Mouse (Mus musculus): ENCODE measurements around the gene Ppp2r5d. TPM values are rescaled to one million over a fixed set of nuclear protein-coding genes. Genes with fewer than 3 reads are reported as not detected.

Ppp2r5d gene
- polyA plus RNA-seq, 1 experiment from 2014 or later = 89.4 TPM

- DNase-seq (ENCODE audit: low spot score) = peak; percentile 96
- Histone ChIP-seq H3K27ac (ENCODE audit: low read depth, low read length) (peak within 1 kb of the TSS; percentile 42; the same call in 1 of the 2 replicates), H3K27me3 (ENCODE audit: control insufficient read depth, insufficient read depth, low read length) (no peaks in the 10 kb centered on the region), H3K4me2 (replicated peaks; ENCODE audit: low read depth, low read length) (peak within 1 kb of the TSS; percentile 99), H3K4me1 (replicated peaks; ENCODE audit: control insufficient read depth, insufficient read depth, low read length) (peaks cover 4% of the 10 kb centered on the region), H3K9ac (ENCODE audit: low read depth, low read length) (peak within 1 kb of the TSS; percentile 87), H3K36me3 (ENCODE audit: control insufficient read depth, insufficient read depth, low read length) (0 out of 2 replicates have a peak, but pooled peaks cover 2% of the 10 kb centered on the region), H3K4me3 (ENCODE audit: low read depth, low read length) (peak within 1 kb of the TSS; percentile 92), H3K9me3 (ENCODE audit: control insufficient read depth, low read length) (no peaks in the 10 kb centered on the region)
- 10% methylated on average over 36 of the region's 36 CpGs for WGBS
- peak; percentile 93 for ATAC-seq (ENCODE audit: low FRiP score)
These were observed 6.2 kb upstream of the Ppp2r5d start, which contains the start of gene Pex6 for GRCm38 (mm10) chr17:46710959-46711597. Gene Pex6 (plus strand): TSS chr17:46711463.

- ATAC-seq (ENCODE audit: low FRiP score) (no peak), DNase-seq (ENCODE audit: low spot score) (no peak)
- WGBS = 95% methylated on average over 14 of the region's 14 CpGs
- Histone ChIP-seq H3K9ac (ENCODE audit: low read depth, low read length) (no peak overlapping the region), H3K36me3 (ENCODE audit: control insufficient read depth, insufficient read depth, low read length) (no peaks in the 10 kb centered on the region), H3K27ac (ENCODE audit: low read depth, low read length) (no peak overlapping the region), H3K4me1 (replicated peaks; ENCODE audit: control insufficient read depth, insufficient read depth, low read length) (0 out of 2 replicates have a peak, but pooled peaks cover 4% of the 10 kb centered on the region), H3K4me3 (ENCODE audit: low read depth, low read length) (no peak overlapping the region), H3K4me2 (replicated peaks; ENCODE audit: low read depth, low read length) (no peak overlapping the region), H3K9me3 (ENCODE audit: control insufficient read depth, low read length) (no peaks in the 10 kb centered on the region), H3K27me3 (ENCODE audit: control insufficient read depth, insufficient read depth, low read length) (no peaks in the 10 kb centered on the region)
These were observed 1.6 kb upstream of the Ppp2r5d start for GRCm38 (mm10) chr17:46706375-46707089.

GRCm38 (mm10) chr17:46703971-46704886 lies 682 bp downstream of the Ppp2r5d start:
- peak overlapping the region; percentile 70 for H3K4me2 ChIP-seq (replicated peaks; ENCODE audit: low read depth, low read length)

GRCm38 (mm10) chr17:46702506-46702905 lies 2.4 kb downstream of the Ppp2r5d start:
- Histone ChIP-seq H3K9ac (ENCODE audit: low read depth, low read length) (no peak overlapping the region), H3K27me3 (ENCODE audit: control insufficient read depth, insufficient read depth, low read length) (no peaks in the 10 kb centered on the region), H3K4me1 (replicated peaks; ENCODE audit: control insufficient read depth, insufficient read depth, low read length) (0 out of 2 replicates have a peak, but pooled peaks cover 4% of the 10 kb centered on the region), H3K4me2 (replicated peaks; ENCODE audit: low read depth, low read length) (no peak overlapping the region), H3K4me3 (ENCODE audit: low read depth, low read length) (no peak overlapping the region), H3K27ac (ENCODE audit: low read depth, low read length) (no peak overlapping the region), H3K36me3 (ENCODE audit: control insufficient read depth, insufficient read depth, low read length) (no peaks in the 10 kb centered on the region), H3K9me3 (ENCODE audit: control insufficient read depth, low read length) (no peaks in the 10 kb centered on the region)
- WGBS = 86% methylated on average over 5 of the region's 5 CpGs
- ATAC-seq (ENCODE audit: low FRiP score) (no peak), DNase-seq (ENCODE audit: low spot score) (no peak)

More at GRCm38 (mm10) chr17:46703971-46704886, 682 bp downstream of the Ppp2r5d start:
- DNase-seq (ENCODE audit: low spot score) (peak; percentile 32), ATAC-seq (ENCODE audit: low FRiP score) (peak; percentile 86)
- Histone ChIP-seq H3K36me3 (ENCODE audit: control insufficient read depth, insufficient read depth, low read length) (no peaks in the 10 kb centered on the region), H3K4me3 (ENCODE audit: low read depth, low read length) (peak overlapping the region; percentile 92), H3K9me3 (ENCODE audit: control insufficient read depth, low read length) (no peaks in the 10 kb centered on the region), H3K27ac (ENCODE audit: low read depth, low read length) (peak overlapping the region; percentile 85), H3K9ac (ENCODE audit: low read depth, low read length) (peak overlapping the region; percentile 90), H3K4me1 (replicated peaks; ENCODE audit: control insufficient read depth, insufficient read depth, low read length) (0 out of 2 replicates have a peak, but pooled peaks cover 4% of the 10 kb centered on the region), H3K27me3 (ENCODE audit: control insufficient read depth, insufficient read depth, low read length) (no peaks in the 10 kb centered on the region)
- 5% methylated on average over 32 of the region's 41 CpGs for WGBS

GRCm38 (mm10) chr17:46702100-46702499 lies 2.8 kb downstream of the Ppp2r5d start:
- no peak for DNase-seq (ENCODE audit: low spot score)
- H3K36me3 ChIP-seq (ENCODE audit: control insufficient read depth, insufficient read depth, low read length) = no peaks in the 10 kb centered on the region
- WGBS = 89% methylated on average over 12 of the region's 12 CpGs
- no peak for ATAC-seq (ENCODE audit: low FRiP score)
- 0 out of 2 replicates have a peak, but pooled peaks cover 4% of the 10 kb centered on the region for H3K4me1 ChIP-seq (replicated peaks; ENCODE audit: control insufficient read depth, insufficient read depth, low read length)
- H3K27me3 ChIP-seq (ENCODE audit: control insufficient read depth, insufficient read depth, low read length) = no peaks in the 10 kb centered on the region
- H3K9ac ChIP-seq (ENCODE audit: low read depth, low read length) = no peak overlapping the region
- no peak overlapping the region for H3K27ac ChIP-seq (ENCODE audit: low read depth, low read length)
- no peaks in the 10 kb centered on the region for H3K9me3 ChIP-seq (ENCODE audit: control insufficient read depth, low read length)
- no peak overlapping the region for H3K4me2 ChIP-seq (replicated peaks; ENCODE audit: low read depth, low read length)
- no peak overlapping the region for H3K4me3 ChIP-seq (ENCODE audit: low read depth, low read length)

GRCm38 (mm10) chr17:46701489-46701888 lies 3.4 kb downstream of the Ppp2r5d start:
- WGBS = 85% methylated on average over 12 of the region's 12 CpGs
- no peak overlapping the region for H3K4me3 ChIP-seq (ENCODE audit: low read depth, low read length)
- no peaks in the 10 kb centered on the region for H3K27me3 ChIP-seq (ENCODE audit: control insufficient read depth, insufficient read depth, low read length)
- ATAC-seq (ENCODE audit: low FRiP score) = no peak
- H3K27ac ChIP-seq (ENCODE audit: low read depth, low read length) = no peak overlapping the region
- no peaks in the 10 kb centered on the region for H3K36me3 ChIP-seq (ENCODE audit: control insufficient read depth, insufficient read depth, low read length)
- no peak overlapping the region for H3K4me2 ChIP-seq (replicated peaks; ENCODE audit: low read depth, low read length)
- 0 out of 2 replicates have a peak, but pooled peaks cover 4% of the 10 kb centered on the region for H3K4me1 ChIP-seq (replicated peaks; ENCODE audit: control insufficient read depth, insufficient read depth, low read length)
- no peak for DNase-seq (ENCODE audit: low spot score)
- no peaks in the 10 kb centered on the region for H3K9me3 ChIP-seq (ENCODE audit: control insufficient read depth, low read length)
- no peak overlapping the region for H3K9ac ChIP-seq (ENCODE audit: low read depth, low read length)

- DNase-seq (ENCODE audit: low spot score) = no peak
- Histone ChIP-seq H3K9ac (ENCODE audit: low read depth, low read length) (no peak overlapping the region), H3K27ac (ENCODE audit: low read depth, low read length) (no peak overlapping the region), H3K36me3 (ENCODE audit: control insufficient read depth, insufficient read depth, low read length) (no peaks in the 10 kb centered on the region), H3K9me3 (ENCODE audit: control insufficient read depth, low read length) (no peaks in the 10 kb centered on the region), H3K4me1 (replicated peaks; ENCODE audit: control insufficient read depth, insufficient read depth, low read length) (0 out of 2 replicates have a peak, but pooled peaks cover 4% of the 10 kb centered on the region), H3K4me2 (replicated peaks; ENCODE audit: low read depth, low read length) (no peak overlapping the region), H3K4me3 (ENCODE audit: low read depth, low read length) (no peak overlapping the region), H3K27me3 (ENCODE audit: control insufficient read depth, insufficient read depth, low read length) (no peaks in the 10 kb centered on the region)
- 87% methylated on average over 3 of the region's 3 CpGs for WGBS
- ATAC-seq (ENCODE audit: low FRiP score) = no peak
These were observed 5.0 kb downstream of the Ppp2r5d start for GRCm38 (mm10) chr17:46699912-46700311.

- H3K36me3 ChIP-seq (ENCODE audit: control insufficient read depth, insufficient read depth, low read length) = no peaks in the 10 kb centered on the region
- H3K4me3 ChIP-seq (ENCODE audit: low read depth, low read length) = no peak overlapping the region
- 0 out of 2 replicates have a peak, but pooled peaks cover 4% of the 10 kb centered on the region for H3K4me1 ChIP-seq (replicated peaks; ENCODE audit: control insufficient read depth, insufficient read depth, low read length)
- 87% methylated on average over 5 of the region's 5 CpGs for WGBS
- no peak for ATAC-seq (ENCODE audit: low FRiP score)
- H3K27me3 ChIP-seq (ENCODE audit: control insufficient read depth, insufficient read depth, low read length) = no peaks in the 10 kb centered on the region
- no peak overlapping the region for H3K9ac ChIP-seq (ENCODE audit: low read depth, low read length)
- no peaks in the 10 kb centered on the region for H3K9me3 ChIP-seq (ENCODE audit: control insufficient read depth, low read length)
- no peak for DNase-seq (ENCODE audit: low spot score)
- H3K4me2 ChIP-seq (replicated peaks; ENCODE audit: low read depth, low read length) = no peak overlapping the region
- no peak overlapping the region for H3K27ac ChIP-seq (ENCODE audit: low read depth, low read length)
These were observed 5.7 kb downstream of the Ppp2r5d start for GRCm38 (mm10) chr17:46699245-46699644.
